Mouse (Mus musculus) left cerebral cortex, adult 18-20 months (tissue): ENCODE data around the gene Arid3a. TPM values are rescaled to one million over a fixed set of nuclear protein-coding genes. Genes with fewer than 3 reads are reported as not detected.
A peak's percentile ranks its signal among the peaks of the same experiment; 100 is the strongest.

Source experiments
- DNase-seq, 2 experiments: peaks; one replicate each; pipeline ENCODE4 v3.0.0; 2021 to 2022; ENCODE audit warnings: low spot score in 2 of 2, mixed read lengths in 1 of 2
- total RNA-seq, 2 experiments: library from RNA; stranded (reverse); gene quantifications; 2 replicates each; pipeline ENCODE4 v1.2.3; 2021

Arid3a gene
- total RNA-seq, 2 experiments from 2014 or later = 5.6 to 7.2 TPM

- no peak for DNase-seq
Observed at GRCm38 (mm10) chr10:79991548-79991947, 64.7 kb downstream of the Arid3a start.

DNA sequence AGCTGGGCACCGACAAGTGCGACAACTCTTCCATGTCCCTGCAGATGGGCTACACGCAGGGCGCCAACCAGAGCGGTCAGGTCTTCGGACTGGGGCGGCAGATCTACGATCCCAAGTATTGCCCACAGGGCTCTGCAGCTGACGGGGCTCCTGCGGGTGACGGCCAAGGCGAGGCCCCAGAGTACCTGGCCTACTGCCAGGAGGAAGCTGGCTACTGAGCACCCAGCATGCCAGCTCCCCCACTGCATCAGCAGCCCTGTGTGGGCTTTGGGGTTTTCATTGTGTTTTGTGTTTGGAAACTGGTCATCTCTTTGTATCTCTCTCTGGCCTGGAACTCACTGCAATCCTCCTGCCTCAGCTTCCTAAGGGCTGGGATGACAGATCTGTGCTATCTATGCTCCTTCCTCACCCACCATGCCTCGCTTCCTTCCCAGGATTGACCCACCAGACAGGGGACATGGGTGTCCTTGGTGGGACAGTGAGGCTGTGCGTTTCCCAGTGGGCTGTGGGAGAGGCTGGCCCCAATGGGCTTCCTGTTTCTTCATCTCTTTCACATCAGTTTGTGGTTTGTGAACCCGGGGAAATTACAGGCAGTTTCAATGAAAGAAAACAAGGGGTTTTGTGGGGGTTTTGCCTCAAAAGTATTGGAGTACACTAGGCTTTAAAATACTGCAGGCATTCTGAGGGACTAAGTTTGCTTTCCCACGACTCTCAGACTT, 67.7 kb downstream of the Arid3a start:
- no peak for DNase-seq

GRCm38 (mm10) chr10:79995636-79996035, 68.8 kb downstream of the Arid3a start:
- DNase-seq = no peak

GRCm38 (mm10) chr10:79996272-79997033, 69.6 kb downstream of the Arid3a start, which contains the start of gene Abca7:
Abca7 (plus strand) TSS chr10:79996494.
- DNase-seq = peak; percentile 95 to 98

DNA sequence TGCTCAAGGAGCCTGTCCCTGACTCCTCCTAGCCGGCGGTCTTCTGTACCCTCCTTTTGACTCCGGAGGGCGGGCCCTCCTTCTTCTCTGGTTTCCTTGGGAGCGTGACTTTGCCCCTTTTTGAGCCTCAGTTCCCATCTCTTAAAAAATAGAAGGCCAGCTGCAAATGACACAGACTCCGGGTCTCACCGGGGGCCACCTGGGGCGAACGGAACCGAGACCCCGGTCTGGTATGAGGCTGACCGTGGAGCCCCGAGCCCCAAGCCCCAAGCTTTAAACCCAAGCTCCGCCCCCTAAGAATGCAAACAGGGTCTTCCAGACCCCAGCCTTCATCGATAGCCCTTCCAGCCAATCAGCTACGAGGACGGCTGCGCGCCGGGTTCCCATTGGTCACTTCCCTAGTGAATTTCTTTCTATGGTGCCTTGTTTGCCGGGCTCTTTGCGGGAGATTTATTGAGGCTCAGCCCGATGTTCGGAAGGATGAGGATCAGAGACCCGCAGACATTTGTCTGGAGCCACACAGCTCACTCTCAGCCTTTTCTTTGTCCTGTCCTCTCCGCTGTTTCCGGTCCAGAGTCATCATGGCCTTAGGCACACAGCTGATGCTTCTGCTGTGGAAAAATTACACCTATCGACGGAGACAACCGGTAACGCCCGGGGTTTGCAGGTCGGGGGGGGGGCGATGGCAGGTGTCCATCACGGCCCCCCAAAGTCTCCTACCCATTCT, 70.4 kb downstream of the Arid3a start:
- peak; percentile 65 to 77 for DNase-seq

GRCm38 (mm10) chr10:79997819-79998218, 71.0 kb downstream of the Arid3a start:
- no peak for DNase-seq

DNA sequence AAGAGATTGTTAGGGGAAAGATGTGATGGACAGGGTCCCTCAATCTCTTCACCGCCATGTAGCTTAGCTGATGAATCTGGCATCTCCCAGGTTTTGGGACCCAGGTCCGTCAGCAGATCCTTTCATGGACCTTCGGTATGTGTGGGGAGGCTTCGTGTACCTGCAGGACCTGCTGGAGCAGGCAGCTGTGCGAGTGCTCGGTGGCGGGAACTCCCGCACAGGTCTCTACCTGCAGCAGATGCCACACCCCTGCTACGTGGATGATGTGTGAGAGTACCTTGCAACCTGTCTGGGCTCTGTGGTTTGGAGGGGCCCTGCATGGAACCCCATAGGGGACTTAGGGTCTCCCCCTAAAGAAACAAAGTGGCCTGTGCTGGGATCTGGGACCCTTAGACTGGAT, 75.1 kb downstream of the Arid3a start:
- no peak for DNase-seq

DNA sequence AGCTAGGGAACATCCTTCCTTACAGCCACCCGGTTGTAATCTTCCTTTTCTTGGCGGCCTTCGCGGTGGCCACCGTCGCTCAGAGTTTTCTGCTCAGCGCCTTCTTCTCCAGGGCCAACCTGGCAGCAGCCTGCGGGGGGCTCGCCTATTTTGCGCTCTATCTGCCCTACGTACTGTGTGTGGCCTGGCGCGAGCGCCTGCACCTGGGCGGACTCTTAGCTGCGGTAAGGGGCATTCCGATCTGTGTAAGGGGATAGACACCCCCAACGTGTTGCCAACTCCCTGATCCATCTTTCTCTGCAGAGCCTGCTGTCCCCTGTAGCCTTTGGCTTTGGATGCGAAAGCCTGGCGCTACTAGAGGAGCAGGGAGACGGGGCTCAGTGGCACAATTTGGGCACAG, 76.0 kb downstream of the Arid3a start:
- DNase-seq = no peak

DNA sequence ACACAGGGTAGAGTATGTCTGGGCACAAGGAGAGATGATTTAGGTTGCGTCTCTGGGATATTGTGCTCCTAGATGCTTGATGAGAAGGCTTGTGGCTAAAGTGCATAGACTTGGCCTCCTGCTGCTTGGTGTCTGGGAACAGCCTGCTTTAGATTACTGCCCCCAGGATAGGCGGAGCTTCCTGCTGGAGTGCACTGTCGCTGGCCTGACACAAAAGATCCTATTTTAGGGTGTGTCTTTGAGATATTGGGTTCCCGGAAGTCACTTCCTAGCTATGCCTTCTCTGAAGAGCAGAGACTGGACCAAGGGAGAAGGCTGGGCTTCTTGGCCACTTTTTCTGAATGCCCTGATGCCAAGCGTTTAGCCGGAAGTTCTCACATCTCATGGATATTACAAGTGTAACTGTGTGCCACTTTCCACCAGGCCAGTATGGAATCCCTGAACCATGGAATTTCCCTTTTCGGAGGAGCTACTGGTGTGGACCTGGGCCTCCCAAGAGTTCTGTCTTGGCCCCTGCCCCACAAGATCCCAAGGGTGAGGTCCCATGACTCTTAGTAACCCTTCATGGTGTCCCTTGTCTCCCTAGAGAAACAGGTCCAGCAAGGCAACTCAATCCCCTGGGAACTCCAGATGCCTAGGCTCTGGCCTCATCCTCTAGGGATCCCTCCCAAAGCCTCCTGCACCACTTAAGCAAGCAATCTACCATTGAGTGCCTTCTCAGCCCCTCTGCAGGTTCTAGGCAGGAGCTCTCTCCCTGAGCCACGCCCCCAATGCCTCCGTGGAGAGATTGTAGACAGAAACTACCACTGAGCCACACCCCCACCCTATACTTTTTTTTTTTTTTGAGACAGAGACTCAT, 76.8 kb downstream of the Arid3a start:
- no peak for DNase-seq

DNA sequence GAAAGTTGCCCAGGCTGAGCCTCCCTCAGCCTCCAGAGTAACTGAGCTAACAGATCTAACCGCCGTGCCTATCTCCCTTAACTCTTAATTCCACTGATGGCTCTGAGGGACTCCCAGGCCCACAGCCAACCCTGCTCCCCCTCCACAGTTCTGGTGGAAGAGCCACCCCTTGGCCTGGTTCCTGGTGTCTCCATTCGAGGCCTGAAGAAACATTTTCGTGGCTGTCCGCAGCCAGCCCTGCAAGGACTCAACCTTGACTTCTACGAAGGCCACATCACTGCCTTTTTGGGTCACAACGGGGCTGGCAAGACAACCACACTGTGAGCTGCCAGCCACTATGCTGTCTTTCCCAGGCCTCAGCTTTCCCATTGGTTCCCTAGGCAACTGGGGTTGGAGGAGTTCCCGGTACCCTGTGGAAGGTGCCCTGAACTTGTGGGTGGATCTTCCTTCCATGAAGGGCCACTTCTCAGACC, 77.4 kb downstream of the Arid3a start:
- DNase-seq = no peak

Other genes starting within 250 kb of the Arid3a start
- 10 to 100 TPM; 75.4 to 77.5 TPM for gene Cdc34, start 244.8 kb upstream of the Arid3a start, total RNA-seq
- gene Gzmm, start 238.0 kb upstream of the Arid3a start, total RNA-seq = 1 to 10 TPM; 2.7 to 3.2 TPM
- gene Bsg, start 222.6 kb upstream of the Arid3a start, total RNA-seq = 100 to 1,000 TPM; 566 to 614 TPM
- gene Hcn2, start 210.4 kb upstream of the Arid3a start, total RNA-seq = 100 to 1,000 TPM; 142 to 157 TPM
- 10 to 100 TPM; 50.6 to 55.3 TPM for gene Polrmt, start 180.5 kb upstream of the Arid3a start, total RNA-seq
- gene Fgf22, start 172.0 kb upstream of the Arid3a start, total RNA-seq = 1 to 10 TPM; 4.3 to 5.6 TPM
- gene Rnf126, start 160.1 kb upstream of the Arid3a start, total RNA-seq = 10 to 100 TPM; 86.7 to 98.4 TPM
- 1 to 10 TPM; 2.7 to 3.2 TPM for gene Fstl3, start 149.8 kb upstream of the Arid3a start, total RNA-seq
- under 1 TPM; 0.63 to 0.72 TPM for gene Prss57, start 136.1 kb upstream of the Arid3a start, total RNA-seq
- gene Palm, start 133.5 kb upstream of the Arid3a start, total RNA-seq = 100 to 1,000 TPM; 290 to 308 TPM
- under 1 TPM; 0.61 to 0.86 TPM for gene Misp, start 106.1 kb upstream of the Arid3a start, total RNA-seq
- 10 to 100 TPM; 54.3 to 62.5 TPM for gene Ptbp1, start 72.6 kb upstream of the Arid3a start, total RNA-seq
- gene Prtn3, start 52.6 kb upstream of the Arid3a start, total RNA-seq = 1 to 10 TPM; 2.2 to 2.3 TPM
- gene Plppr3, start 52.4 kb upstream of the Arid3a start, total RNA-seq = 10 to 100 TPM; 55.6 to 58.0 TPM
- not detected for gene Elane, start 40.8 kb upstream of the Arid3a start, total RNA-seq
- gene Cfd, start 36.2 kb upstream of the Arid3a start, total RNA-seq = not detected
- 10 to 100 TPM; 48.6 to 63.7 TPM for gene Med16, start 18.1 kb upstream of the Arid3a start, total RNA-seq
- not detected for gene Gm26602, start 16.2 kb upstream of the Arid3a start, total RNA-seq
- gene Kiss1r, start 10.1 kb upstream of the Arid3a start, total RNA-seq = 10 to 100 TPM in 1 of 2 experiments, 1 to 10 TPM in 1; 5.3 to 10.3 TPM
- gene R3hdm4, start 5.8 kb upstream of the Arid3a start, total RNA-seq = 100 to 1,000 TPM; 307 to 318 TPM
- 10 to 100 TPM; 45.3 to 46.5 TPM for gene Wdr18, start 33.1 kb downstream of the Arid3a start, total RNA-seq
- under 1 TPM; 0.14 to 0.16 TPM for gene Grin3b, start 43.7 kb downstream of the Arid3a start, total RNA-seq
- gene Tmem259, start 57.3 kb downstream of the Arid3a start, total RNA-seq = 100 to 1,000 TPM; 112 to 113 TPM
- gene Cnn2, start 61.5 kb downstream of the Arid3a start, total RNA-seq = 1 to 10 TPM; 6.7 to 8.0 TPM
- gene Abca7, start 69.5 kb downstream of the Arid3a start, total RNA-seq = 10 to 100 TPM; 13.0 to 13.7 TPM
- 1 to 10 TPM; 3.7 to 4.1 TPM for gene Arhgap45, start 89.6 kb downstream of the Arid3a start, total RNA-seq
- 10 to 100 TPM; 73.6 to 75.2 TPM for gene Polr2e, start 112.8 kb downstream of the Arid3a start, total RNA-seq
- 100 to 1,000 TPM; 554 to 575 TPM for gene Gpx4, start 120.1 kb downstream of the Arid3a start, total RNA-seq
- gene Sbno2, start 178.5 kb downstream of the Arid3a start, total RNA-seq = 10 to 100 TPM; 16.8 to 18.8 TPM
- 100 to 1,000 TPM; 108 to 109 TPM for gene Stk11, start 188.8 kb downstream of the Arid3a start, total RNA-seq
- 100 to 1,000 TPM; 367 to 371 TPM for gene Atp5d, start 211.6 kb downstream of the Arid3a start, total RNA-seq
- 100 to 1,000 TPM; 418 to 437 TPM for gene Cbarp, start 213.8 kb downstream of the Arid3a start, total RNA-seq
- 100 to 1,000 TPM; 105 TPM for gene Midn, start 221.2 kb downstream of the Arid3a start, total RNA-seq
- gene Cirbp, start 238.9 kb downstream of the Arid3a start, total RNA-seq = 10 to 100 TPM; 89.7 to 94.6 TPM
- gene 1600002K03Rik, start 245.9 kb downstream of the Arid3a start, total RNA-seq = 1 to 10 TPM; 6.8 to 7.0 TPM